Mouse (Mus musculus): Measurements from ENCODE around the gene Ptges.
"Not testable (repeated sequence)": the region's sequence is repeated elsewhere in the genome, so short reads cannot be mapped to it uniquely, and the experiment has no call there.

Ptges gene

DNA sequence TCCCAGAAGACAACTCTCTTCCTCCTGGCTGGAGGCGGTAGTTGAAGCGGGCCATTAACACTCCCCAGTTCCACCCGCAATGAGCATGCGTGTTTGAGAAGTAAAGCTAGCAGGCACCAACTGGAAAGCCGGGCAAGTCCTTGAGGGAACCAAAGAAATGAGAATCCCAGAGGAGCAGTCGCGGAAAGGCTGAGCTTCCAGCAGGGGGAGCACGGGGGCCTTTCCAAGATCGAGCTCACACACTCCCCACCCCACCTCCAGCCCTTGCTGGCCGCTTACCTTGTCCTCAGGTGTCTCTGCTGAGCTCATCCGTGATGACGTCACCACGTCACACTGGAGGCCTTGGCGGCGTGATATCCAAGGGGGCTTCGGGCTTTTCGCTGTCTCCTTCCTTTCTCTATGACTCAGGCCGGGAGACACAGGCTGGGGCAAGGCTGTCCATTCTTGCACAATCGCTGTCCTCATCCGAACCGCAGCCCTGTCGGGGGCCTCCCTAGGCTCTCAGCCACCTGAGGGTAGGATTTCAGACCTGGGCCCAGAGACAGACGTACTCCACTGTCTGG, at the start of gene Ptges:
Ptges (minus strand) TSS at position 381 of the 563 bp plus-strand sequence.
- peak; percentile 97 for DNase-seq

DNA sequence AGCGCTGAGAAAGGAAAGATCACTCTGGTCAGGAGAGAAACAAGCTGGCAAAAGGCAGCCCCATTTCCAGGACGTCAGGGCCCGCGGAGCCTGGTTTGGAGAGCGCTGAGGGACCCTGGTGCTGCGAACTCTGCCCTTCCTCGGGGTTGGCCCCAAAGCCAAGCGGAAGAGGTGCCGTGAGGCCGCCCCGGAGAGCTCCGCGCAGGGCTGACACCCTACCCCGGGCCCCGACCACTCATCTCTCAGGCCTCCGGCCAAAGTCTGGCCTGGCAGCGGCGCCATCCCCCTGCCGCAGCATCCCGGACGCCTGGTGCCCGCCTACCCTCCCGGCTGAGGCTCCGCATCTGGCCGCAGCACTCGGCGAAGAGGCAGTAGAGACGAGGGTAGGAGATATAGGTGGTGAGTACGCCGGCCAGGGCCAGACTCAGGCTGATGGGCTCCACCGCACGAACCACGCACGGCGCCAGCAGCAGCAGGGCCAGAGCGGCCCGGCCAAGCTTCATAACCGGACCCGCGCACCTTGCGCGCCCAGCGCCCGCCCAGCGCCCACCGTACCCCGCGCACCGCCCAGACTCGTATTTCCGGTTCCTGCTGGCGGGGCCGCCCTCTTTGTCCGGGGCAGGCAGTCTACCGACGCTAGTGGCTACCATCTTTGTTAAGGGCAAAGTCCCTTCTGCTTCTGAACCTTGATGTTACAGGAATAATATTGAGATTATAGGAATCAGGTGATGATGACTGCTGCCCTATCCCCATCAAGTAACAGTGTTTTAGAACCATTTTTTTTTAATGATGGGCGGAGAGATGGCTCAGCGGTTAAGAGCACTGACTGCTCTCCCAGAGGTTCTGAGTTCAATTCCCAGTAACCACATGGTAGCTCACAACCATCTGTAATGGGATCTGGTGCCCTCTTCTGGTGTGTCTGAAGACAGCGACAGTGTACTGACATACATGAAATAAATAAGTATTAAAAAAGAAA, 38.0 kb upstream of the Ptges start, which contains the start of gene Tor1a:
Tor1a (minus strand) TSS at position 582 of the 976 bp plus-strand sequence.
- peak; percentile 99 for DNase-seq

DNA sequence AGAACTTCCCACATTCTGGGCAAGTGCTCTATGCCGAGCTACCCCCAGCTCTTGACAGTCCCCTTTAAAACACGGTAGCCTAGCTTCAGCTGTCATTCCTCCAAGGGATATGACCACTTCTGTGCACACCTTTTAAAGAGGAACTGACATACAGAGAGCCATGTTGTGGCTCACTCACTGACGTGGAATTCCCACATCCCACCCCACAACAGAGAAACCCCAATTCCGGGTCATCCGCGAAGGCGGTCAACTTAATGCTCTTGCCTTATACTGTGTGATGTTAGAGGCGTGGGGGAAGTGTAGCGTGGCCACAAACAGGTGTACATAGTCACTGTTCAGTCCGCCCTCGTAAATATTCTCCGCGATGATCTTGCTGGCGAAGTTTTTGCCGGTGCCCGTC, 37.2 kb upstream of the Ptges start:
- peak; percentile 85 for DNase-seq

DNA sequence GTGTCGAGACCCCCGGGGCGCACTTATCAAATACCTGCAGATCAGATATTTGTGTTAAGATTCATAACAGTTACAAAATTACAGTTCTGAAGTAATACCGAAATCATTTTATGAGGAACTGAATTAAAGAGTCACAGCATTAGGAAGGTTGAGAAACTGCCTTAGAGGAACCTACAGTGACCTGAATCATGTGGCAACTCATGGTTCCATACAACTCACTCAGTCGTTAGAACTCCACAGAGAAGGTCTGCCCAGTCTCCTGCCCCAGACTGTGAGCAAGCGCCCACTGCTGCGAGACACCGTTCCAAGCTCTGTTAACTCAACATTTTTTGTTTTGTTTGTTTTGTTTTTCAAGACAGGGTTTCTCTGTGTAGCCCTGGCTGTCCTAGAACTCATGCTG, 36.0 kb upstream of the Ptges start:
- no peak for DNase-seq

DNA sequence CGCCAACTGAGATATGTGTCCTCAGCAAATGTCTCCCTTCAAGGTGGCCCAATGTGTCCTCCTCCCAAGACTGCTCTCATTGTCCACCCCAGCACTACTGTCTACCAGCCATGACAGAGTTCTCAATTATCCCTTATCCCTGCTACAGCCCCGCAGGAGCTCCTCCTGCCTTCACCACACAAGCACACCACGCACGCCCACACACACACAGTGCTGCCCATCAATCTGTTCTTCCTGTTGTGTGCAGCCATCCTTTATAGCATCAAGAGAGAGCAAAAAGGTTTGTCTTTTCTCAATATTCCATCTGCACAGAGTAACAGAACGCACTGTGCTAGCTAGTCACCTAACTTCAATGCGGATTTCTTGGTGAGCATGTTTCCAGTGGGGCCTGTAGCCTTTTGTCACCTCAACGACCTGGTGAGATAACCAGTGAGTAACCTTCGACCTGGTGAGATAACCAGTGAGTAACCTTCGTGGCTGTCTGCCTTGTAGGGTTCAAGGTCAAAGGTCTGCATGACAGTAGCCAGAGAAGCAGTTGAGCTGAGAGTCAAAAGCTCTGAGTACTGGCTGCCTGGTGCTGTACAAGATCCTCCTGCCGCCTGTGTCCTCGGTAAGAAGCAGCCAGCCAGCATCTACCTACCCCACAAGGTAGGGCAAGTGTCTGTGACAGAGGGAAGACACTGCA, 33.0 kb upstream of the Ptges start:
- DNase-seq = no peak

DNA sequence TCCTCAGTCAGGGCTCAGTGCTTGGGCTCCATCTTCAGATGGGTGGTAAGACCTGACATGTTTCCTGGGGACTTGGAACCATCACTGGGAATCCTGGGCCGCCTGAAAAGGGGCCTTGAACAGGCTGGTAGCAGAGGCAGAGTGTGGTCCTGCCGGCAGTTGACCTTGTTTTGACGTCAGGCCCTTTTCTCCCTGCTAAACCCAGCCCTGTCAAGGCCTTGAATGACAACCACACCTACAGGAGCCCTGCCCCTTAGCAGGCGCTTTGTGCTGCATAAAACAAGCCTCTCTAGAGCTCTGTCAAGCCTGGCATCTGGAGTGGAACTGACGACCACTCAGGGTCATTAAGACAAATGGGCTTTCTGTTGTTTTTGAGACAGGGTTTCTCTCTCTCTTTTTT, 30.2 kb upstream of the Ptges start:
- DNase-seq = no peak

DNA sequence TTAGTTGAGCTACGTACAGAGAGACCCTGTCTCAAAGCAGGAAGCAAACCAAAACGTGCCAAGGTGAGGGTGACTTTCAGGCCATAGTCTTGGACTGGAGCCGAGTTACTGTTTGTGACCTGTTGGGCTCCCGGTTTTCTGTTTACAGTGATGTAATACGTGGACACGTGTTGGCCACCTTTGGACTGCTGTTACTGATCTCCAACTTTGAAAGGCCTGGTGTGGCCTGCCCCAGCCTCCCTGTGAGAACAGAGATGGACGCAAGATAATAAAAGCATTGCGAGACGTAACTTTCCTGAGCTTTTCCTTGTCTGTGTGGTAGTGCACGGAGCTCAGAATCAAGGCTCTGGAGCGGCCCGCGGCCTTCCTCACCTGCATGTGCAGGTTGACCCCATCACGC, 29.1 kb upstream of the Ptges start:
- no peak for DNase-seq

DNA sequence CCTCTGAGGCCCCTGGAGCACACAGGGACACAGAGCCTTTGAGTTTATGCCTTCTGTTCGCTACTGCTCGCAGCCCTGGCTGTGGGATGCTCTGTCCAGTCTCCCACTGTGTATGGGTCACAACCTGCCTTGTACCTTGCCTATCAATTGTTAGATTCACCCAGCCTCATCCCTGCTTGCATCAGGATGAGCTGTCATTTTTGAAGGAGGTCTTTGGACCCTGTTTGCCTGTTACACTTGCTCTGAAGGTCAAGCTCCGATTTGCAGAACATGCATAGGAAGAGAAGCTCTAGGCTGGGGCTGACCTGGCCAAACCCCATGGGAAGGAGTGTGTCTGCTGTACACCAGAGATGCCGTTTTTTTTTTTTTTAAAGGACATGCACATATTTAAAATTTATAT, 27.8 kb upstream of the Ptges start:
- DNase-seq = no peak

DNA sequence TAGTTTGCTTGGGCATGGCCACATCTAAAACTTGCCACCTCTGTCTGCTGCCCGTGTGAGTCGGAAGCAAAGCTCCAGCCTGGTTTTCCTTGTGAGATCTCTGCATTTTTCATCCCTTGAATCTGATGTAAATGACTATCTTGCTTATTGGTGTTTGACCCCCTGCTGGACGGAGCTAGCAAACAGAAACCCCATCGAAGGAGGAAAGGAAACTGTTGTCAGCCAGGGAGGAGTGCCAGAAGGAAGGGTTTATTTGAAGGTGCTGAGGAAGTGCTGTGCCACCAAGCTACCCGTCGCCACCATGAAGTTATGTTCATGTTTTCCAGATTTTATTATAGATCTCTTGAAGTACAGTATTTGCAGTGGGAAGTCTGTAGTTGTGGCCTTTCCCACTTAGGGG, 25.1 kb upstream of the Ptges start:
- DNase-seq = peak; percentile 94

DNA sequence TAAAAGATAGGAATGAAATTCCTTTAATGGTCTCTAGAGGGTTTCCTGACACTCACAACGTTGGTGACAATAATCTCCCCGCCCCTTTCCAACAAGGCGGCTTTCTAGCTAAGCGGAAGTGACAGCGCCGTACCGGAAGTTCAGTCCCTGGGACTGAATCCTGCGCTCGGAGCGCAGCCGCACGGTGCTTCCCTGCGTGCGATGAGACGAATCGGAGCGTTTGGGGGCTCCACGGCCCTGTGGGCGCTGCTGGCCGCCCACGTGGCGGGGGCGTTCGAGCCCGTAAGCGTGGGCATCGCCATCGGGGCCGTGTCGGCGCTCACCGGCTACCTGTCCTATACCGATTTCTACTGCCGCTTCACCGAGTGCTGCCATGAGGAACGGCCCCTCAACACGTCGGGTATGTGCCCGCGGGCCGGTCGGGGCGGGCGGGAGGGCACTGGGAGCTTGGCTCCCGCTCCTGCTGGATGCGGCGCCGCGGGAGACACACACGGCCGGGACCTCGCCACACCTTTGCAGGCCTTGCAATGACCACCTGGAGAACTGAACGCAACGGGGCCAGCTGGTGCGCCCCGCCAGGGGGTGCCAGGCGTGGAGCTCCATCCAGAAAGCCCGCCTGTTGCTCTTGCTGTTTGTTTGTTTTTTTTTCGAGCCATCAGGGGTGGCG, 23.3 kb upstream of the Ptges start, which contains the start of gene Tor1b:
Tor1b (plus strand) TSS at position 136 of the 667 bp plus-strand sequence.
- peak; percentile 99 for DNase-seq

DNA sequence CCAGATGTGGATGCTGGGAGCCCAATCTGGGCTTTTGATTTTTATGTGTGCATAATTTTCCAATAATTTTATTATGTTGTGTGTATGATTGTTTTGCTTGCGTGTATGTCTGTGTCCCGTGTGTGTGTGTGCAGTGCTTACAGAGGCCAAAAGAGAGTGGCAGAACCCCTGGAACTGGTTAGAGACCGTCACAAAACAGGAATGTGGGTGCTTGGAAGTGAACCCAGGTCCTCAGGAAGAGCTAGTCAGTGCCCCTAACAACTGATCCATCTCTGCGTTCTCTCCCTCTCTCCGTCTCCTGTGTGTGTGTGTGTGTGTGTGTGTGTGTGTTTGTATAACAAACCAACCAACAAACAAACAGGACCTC, 22.8 kb upstream of the Ptges start:
- DNase-seq = no peak

DNA sequence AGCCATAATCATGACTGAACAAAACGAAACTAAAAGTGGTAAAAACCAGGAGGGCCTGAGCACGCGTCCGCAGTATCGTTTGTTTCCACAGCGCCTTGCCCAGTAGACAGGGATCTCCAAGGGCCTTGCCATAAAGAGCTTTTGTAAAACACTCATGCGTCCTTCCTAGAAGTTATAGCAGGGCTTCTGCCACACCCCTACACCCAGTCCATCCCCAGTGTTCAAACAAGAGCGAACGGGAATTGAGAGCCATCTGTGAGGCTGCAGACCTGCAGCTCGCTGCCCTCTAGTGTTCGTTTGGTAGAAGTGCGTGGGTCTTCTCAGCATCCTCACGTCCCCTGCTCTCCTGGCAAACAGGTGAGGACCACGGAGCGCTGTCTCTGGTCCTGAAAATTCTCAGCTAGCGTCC, 12.9 kb upstream of the Ptges start:
- peak; percentile 96 for DNase-seq

DNA sequence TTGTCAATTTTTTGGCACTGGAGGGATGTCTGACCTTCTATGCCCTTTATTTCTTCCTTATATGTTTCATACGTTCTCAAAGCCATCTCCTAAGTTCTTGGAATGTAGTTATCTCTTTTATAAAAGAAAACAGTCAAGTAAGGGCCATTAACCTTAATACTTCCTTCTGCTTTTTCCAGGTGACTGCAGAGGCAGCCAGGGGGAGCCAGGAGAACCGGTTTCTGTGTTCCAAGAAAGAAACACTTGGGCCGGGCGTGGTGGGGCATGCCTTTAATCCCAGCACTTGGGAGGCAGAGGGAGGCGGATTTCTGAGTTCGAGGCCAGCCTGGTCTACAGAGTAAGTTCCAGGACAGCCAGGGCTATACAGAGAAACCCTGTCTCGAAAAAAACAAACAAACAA, 12.5 kb upstream of the Ptges start:
- DNase-seq = not testable (repeated sequence)

DNA sequence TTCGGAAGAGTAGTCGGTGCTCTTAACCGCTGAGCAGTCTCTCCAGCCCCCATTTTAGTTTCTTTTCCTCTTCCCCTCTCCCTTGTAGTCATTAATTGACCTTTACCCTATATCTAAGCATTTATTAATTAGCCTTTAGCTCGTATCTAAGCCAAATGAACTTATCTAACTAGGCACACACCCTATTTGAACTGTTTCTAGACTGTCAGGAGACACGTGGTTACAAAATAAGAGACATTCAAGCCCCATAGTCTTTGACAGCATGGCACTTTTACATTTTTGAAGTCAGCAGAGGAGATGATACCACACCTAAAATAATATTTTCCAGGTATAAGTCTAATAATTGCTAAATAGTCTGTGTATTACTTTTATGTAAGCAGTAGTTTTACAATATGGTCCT, 11.9 kb upstream of the Ptges start:
- no peak for DNase-seq

DNA sequence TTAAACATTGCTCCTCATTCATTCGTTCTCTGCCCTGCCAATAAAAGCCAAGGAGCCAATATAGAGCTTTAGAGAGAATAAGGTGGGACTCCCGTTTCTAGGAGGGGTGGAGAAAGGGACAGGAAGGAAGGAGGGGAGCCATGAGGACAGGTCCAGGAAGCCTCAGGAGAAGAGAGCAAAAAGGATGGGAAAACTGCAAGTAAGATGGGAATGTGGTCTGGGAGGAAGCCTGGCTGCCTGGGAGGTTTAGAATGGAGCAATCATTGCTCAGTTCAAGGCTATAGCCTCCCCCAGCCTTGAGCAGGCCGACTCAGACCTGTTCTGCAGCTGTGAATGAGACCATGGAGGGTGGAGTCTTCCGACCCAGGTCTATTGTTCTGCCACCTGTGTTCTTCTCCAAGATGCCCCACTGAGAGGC, 8.9 kb upstream of the Ptges start:
- DNase-seq = no peak

DNA sequence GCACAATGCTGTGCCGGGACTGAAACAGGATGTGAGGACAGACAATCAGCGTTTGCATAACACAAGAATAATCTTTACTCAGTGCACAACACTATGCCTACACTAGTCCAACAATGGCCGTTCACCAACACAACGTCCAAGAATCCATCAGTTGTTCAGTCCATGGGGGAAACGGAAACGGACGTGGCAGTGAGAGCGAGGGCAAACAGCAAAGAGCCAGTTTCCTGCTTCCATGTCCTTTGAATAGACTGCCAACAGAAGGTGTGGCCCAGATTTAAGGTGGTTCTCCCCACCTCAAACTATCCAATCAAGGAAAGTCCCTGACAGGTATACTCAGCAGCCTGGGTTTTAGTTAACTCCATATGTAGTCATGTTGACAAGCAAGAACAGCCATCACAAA, 8.1 kb upstream of the Ptges start:
- DNase-seq = no peak

DNA sequence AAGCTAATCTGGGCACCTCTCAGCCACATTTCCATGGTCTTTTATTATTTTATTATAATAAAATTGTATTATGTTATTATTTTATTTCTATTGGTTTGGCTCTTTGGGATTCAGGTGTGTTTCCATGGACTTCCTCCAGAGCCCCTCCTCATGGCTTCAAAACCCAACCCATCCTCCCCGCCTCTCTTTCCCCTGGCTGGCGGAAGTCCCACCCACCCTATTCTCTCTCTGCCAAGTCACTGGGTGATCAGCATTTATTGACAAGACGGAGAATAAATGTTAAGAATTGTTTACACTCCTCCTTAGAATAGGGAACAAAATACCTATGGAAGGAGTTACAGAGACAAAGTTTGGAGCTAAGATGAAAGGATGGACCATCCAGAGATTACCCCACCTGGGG, 7.1 kb upstream of the Ptges start:
- no peak for DNase-seq

DNA sequence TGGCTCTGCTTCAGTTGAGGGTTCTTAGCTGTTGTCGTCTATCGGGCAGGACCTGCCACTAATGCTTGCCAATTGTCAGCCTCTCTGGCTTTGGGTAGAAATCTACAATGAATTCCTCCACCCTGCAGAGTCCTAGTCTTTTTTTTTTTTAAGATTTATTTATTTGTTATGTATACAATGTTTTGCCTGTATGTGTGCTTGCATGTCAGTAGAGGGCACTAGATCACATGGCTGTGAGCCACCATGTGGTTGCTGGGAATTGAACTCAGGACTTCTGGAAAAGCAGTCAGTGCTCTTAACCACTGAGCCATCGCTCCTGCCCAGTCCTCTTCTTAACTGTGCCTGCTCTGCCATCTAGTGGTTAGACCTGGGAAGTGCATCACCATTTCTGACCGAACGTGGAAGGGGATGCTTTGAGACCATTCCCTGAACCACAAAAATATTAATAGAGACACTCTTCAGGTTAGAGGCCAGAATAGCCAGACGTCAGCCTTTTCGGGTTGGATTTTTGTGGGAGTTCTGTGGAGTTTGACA, 4.3 kb upstream of the Ptges start:
- DNase-seq = peak; percentile 95

DNA sequence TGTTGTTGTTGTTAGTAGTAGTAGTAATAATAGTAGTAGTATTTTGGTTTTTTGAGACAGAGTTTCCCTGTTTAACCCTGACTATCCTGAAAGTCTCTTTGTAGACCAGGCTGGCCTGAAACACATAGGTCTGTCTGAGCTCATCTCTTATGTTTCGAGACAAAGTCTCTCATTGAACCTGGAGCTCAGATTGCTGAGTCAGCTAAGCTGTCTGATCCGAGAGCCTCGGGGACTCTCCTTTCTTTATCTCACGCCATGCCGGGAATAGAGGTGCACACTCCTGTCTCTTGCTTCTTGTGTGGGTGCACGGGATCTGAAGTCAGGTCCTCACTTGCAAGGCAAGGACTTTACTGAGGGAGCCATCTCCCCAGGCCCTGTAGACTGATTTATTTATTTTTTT, 3.4 kb upstream of the Ptges start:
- no peak for DNase-seq

DNA sequence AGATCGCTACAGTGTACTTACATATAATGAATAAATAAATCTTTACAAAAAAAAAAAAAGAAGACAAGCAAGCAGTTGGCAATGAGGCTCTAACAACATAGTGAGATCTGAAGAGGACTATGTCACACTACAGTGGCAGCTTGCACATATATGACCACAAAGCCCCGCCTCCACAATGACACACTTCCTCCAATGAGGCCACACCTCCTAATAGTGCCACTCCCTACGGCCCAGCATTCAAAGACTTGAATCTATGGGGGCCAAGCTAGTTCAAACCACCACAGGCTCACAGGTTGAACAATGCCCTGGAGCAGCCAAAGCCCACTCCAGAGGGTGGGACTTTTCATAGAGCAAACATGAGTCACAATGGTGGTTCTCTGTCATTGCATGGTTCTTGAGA, 2.3 kb upstream of the Ptges start:
- no peak for DNase-seq

DNA sequence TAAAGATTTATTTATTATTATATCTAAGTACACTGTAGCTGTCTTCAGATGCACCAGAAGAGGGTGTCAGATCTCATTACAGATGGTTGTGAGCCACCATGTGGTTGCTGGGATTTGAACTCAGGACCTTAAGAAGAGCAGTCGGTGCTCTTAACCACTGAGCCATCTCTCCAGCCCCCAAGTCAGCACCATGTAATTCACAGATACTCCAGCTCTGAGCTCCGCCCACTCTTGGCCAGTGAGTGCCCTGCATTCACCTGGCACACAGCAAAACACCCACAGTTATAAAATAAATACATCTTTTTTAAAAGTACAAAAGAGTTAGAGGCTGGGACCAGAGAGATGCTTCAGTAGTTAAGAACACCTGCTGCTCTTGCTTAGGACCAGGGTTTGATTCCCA, 1.2 kb upstream of the Ptges start:
- not testable (repeated sequence) for DNase-seq

DNA sequence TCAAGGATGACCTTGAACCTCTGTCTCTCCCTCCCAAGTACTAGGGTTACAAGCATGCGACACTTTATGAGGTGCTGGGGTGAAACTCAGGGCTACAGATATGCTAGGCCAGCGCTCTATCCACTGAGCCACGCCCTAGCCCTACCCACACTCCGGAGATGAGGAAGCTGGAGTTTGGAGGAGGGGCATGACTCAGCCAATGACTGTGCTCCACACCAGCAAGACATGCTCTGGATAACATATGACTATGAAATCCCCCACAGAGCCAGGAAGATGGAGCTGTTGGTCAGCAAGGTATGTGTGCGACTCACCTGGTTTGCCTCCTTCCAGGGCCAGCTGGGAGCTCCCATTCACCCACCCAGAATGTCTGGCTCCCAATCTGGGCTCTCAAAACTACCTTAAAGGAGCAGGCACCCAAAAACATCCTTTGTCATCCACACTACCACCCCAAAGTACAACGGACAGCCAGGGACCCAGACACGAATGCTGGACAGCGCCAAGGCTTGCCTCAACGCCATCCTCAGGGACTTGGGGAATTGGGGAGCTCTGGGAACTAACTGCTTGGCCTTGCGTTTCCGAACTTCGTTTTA, 675 bp downstream of the Ptges start:
- DNase-seq = peak; percentile 98
